Mouse (Mus musculus): ENCODE data around the gene Ugt1a8. TPM values are rescaled to one million over a fixed set of nuclear protein-coding genes. Genes with fewer than 3 reads are reported as not detected.

The Ugt1a8 gene
- polyA plus RNA-seq, 1 experiment from 2014 or later: not detected

DNA sequence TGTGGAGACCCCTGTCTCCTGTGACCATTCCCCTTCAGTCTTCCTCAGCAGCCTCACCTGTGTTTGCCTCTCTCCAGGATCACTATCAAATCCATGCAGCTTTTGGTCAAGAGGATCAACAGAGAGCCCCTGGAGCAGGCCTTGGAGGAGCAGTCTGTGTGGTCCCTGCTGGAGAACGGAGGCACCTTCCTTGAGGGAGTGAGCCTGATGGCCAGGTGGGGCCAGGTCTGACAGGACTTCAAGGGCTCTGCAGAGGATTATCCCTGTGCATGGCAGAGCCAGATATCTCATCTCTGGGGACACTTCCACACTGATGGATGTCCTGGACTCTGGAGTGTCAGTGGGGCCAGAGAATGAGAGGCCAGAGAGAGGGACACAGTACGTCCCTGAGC lies 167.8 kb downstream of the Ugt1a8 start:
- Histone ChIP-seq H3K36me3 (peaks cover 13% of the 10 kb centered on the region), H3K9ac (no peak overlapping the region), H3K4me2 (replicated peaks) (no peak overlapping the region), H3K27ac (no peak overlapping the region), H3K27me3 (no peaks in the 10 kb centered on the region), H3K4me1 (no peaks in the 10 kb centered on the region), H3K4me3 (no peak overlapping the region), H3K9me3 (replicated peaks) (peaks cover 86% of the 10 kb centered on the region)
- ATAC-seq (ENCODE audit: low FRiP score): peak; percentile 3; the same call in 1 of the 2 replicates
- 55% methylated on average over 2 of the region's 2 CpGs for WGBS

DNA sequence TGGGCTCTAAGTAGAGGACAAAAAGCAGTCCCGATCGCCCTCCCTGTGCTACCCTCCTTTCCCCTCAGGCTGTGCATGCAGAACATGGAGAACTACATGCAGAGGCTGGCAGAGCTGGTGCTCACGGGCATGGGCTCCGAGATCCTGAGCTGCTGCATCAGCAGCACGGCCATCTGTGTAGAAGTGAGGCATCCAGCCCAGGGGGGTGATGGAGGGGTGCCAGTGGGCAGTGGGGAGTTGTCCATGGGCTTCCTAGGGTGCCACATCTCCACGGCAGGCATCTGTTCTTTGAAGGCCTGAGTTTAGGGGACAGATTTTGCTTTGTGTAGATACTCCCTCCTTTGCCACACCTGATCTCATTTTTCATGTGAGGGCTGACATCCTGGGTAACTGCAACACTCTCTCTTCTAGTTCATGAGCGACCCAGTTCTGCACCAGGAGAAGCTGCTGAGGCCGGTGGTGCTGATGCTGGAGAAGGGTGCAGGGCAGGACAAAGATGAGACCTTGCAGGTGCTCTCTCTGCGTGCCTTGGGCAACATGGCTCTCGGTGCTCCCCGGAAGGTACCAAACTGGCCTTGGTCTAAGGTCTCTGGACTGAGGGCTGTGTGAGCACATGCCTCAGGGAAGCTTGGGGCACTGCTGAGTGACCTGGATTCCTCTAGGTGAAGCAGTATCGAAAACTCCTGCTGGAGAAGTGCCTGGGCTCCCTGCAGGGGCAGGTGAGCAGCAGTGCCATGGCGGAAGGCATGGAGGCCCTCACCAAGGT lies 168.6 kb downstream of the Ugt1a8 start:
- H3K9ac ChIP-seq: no peak overlapping the region
- no peak overlapping the region for H3K27ac ChIP-seq
- H3K27me3 ChIP-seq: no peaks in the 10 kb centered on the region
- ATAC-seq (ENCODE audit: low FRiP score): no peak
- H3K9me3 ChIP-seq (replicated peaks): peaks cover 79% of the 10 kb centered on the region
- no peaks in the 10 kb centered on the region for H3K4me1 ChIP-seq
- H3K4me3 ChIP-seq: no peak overlapping the region
- peaks cover 20% of the 10 kb centered on the region for H3K36me3 ChIP-seq
- no peak overlapping the region for H3K4me2 ChIP-seq (replicated peaks)
- WGBS: 82% methylated on average over 13 of the region's 13 CpGs

DNA sequence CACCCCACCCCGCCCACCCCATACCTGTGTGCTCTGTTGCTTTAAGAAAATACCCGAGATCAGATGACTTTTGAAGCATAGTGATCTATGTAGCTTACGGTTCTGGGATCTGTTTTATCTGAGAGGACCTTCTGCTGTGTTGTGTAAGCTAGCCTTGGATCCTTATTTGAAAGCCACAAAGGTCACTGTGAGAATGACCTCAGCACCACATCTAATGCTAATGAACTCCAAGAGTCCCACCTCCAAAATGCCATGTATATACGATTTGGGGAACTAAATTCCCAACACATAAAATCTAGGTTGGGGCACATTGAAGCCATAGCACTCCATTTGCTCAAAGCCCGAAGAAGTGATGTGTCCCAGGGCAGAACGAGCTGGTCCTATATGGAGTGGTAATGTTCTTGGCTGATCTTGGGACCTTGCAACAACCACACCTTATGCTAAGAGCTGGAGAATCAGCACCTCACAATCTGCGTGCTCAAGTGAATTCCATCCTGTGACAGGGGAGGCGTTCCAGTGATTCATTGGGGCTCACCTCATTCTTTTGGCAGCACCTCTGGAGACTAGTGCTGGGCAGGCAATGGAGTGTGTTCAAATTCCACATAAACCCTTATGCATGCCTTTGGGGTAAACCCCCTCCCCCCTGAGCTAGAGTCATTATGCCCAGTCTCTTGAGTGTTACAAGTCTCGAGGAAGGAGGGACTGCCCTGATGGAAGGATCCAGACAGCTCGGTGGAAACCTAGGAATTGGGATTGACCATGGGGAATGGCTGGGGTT lies 169.5 kb downstream of the Ugt1a8 start:
- Histone ChIP-seq H3K4me3 (no peak overlapping the region), H3K27ac (no peak overlapping the region), H3K9me3 (replicated peaks) (peaks cover 78% of the 10 kb centered on the region), H3K36me3 (peaks cover 28% of the 10 kb centered on the region), H3K9ac (no peak overlapping the region), H3K4me2 (replicated peaks) (no peak overlapping the region), H3K27me3 (no peaks in the 10 kb centered on the region), H3K4me1 (no peaks in the 10 kb centered on the region)
- WGBS: 80% methylated on average over 10 of the region's 10 CpGs
- ATAC-seq (ENCODE audit: low FRiP score): no peak

DNA sequence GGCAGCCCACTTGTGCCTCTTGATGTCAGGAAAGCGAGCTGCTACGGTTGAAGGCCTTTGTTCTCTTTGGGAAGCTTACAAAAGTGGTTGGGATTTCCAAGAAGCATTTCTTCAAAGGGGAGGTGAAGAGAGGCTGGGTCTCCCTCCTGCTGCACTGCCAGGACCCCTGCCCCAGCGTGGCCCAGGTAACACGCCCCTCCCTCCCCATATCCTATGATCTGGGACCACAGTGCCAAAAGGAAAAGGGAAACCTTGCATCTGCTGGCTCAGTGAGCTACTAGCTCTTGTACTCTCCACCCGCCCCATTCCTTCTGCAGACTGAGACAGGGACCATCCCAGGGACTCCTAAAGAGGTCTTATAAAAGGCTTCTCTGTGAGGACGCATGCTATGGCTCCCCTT lies 170.1 kb downstream of the Ugt1a8 start:
- no peaks in the 10 kb centered on the region for H3K27me3 ChIP-seq
- no peak for ATAC-seq (ENCODE audit: low FRiP score)
- WGBS: 81% methylated on average over 6 of the region's 6 CpGs
- no peak overlapping the region for H3K4me3 ChIP-seq
- H3K4me1 ChIP-seq: no peaks in the 10 kb centered on the region
- H3K9me3 ChIP-seq (replicated peaks): peaks cover 71% of the 10 kb centered on the region
- H3K4me2 ChIP-seq (replicated peaks): no peak overlapping the region
- H3K36me3 ChIP-seq: peaks cover 34% of the 10 kb centered on the region
- H3K27ac ChIP-seq: no peak overlapping the region
- no peak overlapping the region for H3K9ac ChIP-seq

DNA sequence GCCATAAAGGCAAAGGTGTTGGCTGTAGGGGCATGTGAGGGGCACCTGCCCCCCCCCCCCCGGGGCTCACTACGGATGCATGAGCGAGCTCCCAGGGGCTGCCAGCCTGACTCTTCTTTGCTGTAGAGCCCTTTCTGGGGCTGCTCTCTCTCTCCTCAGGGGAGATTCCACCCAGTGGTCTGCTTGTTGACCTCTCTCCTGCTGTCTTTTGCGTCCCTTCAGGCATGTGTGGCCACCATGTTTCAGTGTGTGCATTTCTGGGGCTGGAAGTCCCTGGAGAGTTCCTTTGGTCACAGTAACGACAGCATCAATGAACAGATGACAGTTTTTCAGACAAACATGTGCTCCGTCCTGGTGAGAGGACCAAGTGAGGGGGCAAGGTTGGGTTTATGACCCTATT lies 170.7 kb downstream of the Ugt1a8 start:
- ATAC-seq (ENCODE audit: low FRiP score): no peak
- Histone ChIP-seq H3K27me3 (no peaks in the 10 kb centered on the region), H3K4me1 (no peaks in the 10 kb centered on the region), H3K27ac (no peak overlapping the region), H3K9me3 (replicated peaks) (peaks cover 66% of the 10 kb centered on the region), H3K4me2 (replicated peaks) (no peak overlapping the region), H3K9ac (no peak overlapping the region), H3K4me3 (no peak overlapping the region), H3K36me3 (peaks cover 41% of the 10 kb centered on the region)
- WGBS: 65% methylated on average over 6 of the region's 6 CpGs

DNA sequence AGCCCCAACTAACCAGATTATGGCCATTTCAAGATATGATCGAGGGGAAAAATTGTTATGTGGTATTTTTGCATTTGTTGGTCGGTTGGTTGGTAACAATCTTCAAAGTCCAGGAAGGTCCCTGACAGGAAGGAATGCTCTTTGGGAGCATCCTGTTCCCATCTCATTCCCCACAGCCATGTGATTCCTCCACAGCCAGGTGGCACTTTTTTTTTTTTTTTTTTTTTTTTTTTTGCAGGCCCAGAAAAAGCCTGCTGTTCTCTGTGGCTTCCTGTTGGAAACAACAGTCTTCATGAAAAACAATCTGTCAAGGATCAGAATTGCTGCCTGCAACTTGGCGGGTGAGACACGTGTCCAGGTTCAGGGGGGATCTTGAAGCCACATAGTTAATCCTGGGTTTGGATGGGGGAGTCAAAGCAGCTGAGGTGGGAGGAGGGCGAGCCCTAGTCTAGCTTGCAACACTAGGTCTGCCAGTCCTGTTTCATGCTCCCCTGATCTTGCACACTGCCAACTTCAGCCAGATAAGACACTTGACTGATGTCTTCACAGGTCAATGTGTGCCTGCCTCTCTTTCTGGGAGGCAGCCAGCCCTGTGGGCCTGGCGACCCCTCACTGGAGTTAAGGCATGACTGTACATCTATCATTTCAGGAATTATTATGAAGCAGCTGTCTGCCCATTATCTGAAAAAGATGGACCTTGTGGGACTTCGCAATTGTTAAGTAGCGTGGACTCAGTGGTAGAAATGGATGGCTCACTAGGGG lies 171.4 kb downstream of the Ugt1a8 start:
- Histone ChIP-seq H3K27me3 (no peaks in the 10 kb centered on the region), H3K9ac (no peak overlapping the region), H3K4me2 (replicated peaks) (no peak overlapping the region), H3K27ac (no peak overlapping the region), H3K9me3 (replicated peaks) (peaks cover 67% of the 10 kb centered on the region), H3K36me3 (peaks cover 48% of the 10 kb centered on the region), H3K4me1 (no peaks in the 10 kb centered on the region), H3K4me3 (no peak overlapping the region)
- 0 out of 2 replicates have a peak, but pooled peaks have one; percentile 0 for ATAC-seq (ENCODE audit: low FRiP score)
- WGBS: 77% methylated on average over 8 of the region's 8 CpGs

DNA sequence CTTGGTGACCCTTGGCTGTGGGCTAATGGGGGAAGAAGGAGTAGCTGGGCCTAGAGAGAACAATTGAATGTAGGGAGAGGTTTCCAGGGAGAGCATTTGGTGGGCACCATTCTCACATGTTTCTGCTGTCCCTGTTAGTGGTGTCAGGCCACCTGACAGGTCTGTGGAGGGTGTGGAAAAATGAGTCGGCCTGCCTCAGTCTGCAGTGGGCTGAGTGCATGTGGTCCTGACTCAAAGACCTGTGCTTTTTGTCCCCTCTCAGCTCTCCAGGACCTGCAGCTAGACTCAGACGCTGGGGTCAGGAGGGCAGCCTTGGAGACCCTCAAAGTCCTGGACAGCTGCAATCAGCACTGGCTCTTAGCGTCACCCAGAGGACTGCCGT lies 172.0 kb downstream of the Ugt1a8 start:
- no peak overlapping the region for H3K4me2 ChIP-seq (replicated peaks)
- 0 out of 2 replicates have a peak, but pooled peaks have one; percentile 1 for ATAC-seq (ENCODE audit: low FRiP score)
- H3K27me3 ChIP-seq: no peaks in the 10 kb centered on the region
- peaks cover 54% of the 10 kb centered on the region for H3K36me3 ChIP-seq
- WGBS: 77% methylated on average over 4 of the region's 4 CpGs
- no peaks in the 10 kb centered on the region for H3K4me1 ChIP-seq
- H3K9me3 ChIP-seq (replicated peaks): peaks cover 61% of the 10 kb centered on the region
- H3K27ac ChIP-seq: no peak overlapping the region
- no peak overlapping the region for H3K9ac ChIP-seq
- H3K4me3 ChIP-seq: no peak overlapping the region

DNA sequence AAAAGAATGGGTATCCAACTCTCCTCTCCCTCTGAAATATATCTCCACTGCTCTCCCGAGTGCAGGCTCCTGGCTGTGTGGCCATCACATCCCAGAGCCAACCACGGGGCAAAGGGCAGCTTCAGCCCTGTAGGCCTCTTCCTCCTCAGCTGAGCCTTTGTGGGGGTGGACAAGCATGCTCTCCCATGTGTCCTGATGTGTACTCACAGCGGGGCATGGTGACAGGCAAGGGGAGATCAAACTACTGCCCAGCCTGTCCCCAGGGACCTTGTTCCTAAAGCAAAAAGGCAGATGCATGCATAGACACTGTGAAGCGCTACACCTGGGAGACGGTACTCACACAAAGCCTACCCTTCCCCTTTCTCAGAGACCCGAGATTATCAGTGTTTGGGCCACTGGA lies 172.5 kb downstream of the Ugt1a8 start:
- Histone ChIP-seq H3K9me3 (replicated peaks) (peaks cover 58% of the 10 kb centered on the region), H3K36me3 (peaks cover 58% of the 10 kb centered on the region)
- WGBS: 81% methylated on average over 6 of the region's 6 CpGs

DNA sequence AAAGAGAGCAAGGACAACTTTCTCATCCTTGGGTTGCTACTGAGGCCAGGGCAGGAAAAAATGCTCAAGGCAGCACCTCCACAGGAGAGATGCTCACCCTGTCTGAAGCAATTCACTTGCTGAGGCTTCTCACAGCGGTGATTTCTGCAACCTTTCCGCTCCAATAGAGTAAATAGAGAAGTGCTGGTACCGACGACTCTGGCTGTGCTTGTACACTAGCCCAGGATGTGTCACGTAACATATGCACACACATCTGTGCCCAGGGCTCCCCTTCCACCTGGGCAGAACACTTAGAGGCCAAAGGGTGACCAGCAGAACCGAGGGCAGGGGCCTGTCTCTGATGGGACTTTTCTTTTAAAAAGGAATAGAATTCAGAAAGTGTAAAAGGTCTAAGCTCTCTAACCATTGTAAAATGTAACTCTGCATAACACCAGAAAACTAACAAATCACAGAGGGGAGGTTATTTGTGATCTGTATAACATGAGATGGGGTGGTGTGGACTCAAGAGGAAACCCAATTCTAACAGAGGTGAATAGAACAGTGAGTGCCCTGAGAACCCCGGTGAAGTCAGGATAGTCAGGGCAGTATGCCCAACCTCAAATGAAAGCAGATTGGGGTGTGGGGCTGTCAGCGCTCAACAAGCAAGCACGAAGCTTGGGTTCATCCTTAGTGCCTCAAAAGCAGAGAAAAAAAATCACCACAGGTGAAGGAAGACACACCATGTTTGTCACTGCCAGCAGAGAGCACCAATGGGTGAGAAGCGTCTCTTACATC lies 173.2 kb downstream of the Ugt1a8 start:
- Histone ChIP-seq H3K27me3 (no peaks in the 10 kb centered on the region), H3K27ac (no peak overlapping the region), H3K36me3 (peaks cover 65% of the 10 kb centered on the region), H3K9me3 (replicated peaks) (peaks cover 57% of the 10 kb centered on the region), H3K4me3 (no peak overlapping the region), H3K9ac (no peak overlapping the region), H3K4me2 (replicated peaks) (no peak overlapping the region), H3K4me1 (no peaks in the 10 kb centered on the region)
- ATAC-seq (ENCODE audit: low FRiP score): no peak
- 84% methylated on average over 10 of the region's 10 CpGs for WGBS

More for the DNA sequence above, 172.5 kb downstream of the Ugt1a8 start:
- H3K9ac ChIP-seq: no peak overlapping the region
- ATAC-seq (ENCODE audit: low FRiP score): peak; percentile 2; the same call in 1 of the 2 replicates
- H3K4me2 ChIP-seq (replicated peaks): no peak overlapping the region
- no peaks in the 10 kb centered on the region for H3K27me3 ChIP-seq
- no peaks in the 10 kb centered on the region for H3K4me1 ChIP-seq
- no peak overlapping the region for H3K27ac ChIP-seq
- H3K4me3 ChIP-seq: no peak overlapping the region

DNA sequence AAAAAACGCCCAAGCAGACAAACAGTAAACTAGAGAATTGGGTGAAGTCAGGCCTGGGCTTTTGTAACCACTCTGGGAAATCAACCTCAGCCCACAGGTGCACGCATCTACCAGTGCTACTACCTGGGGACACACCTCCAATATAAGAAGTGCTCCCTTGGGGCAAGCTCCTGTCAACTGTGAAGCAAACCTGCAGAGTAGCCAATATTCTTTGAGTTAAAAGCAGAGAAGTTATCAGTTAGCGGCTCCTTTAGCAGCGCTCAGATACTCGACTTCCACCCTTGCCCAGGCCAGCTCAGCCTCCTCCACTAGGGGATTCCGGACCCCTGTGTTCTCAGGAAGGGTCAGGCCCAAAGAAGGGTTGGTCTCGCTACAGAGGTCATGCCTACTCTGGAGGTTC lies 174.1 kb downstream of the Ugt1a8 start:
- Histone ChIP-seq H3K27ac (no peak overlapping the region), H3K4me1 (no peaks in the 10 kb centered on the region), H3K9ac (no peak overlapping the region), H3K36me3 (peaks cover 74% of the 10 kb centered on the region), H3K4me2 (replicated peaks) (no peak overlapping the region), H3K9me3 (replicated peaks) (peaks cover 48% of the 10 kb centered on the region), H3K27me3 (no peaks in the 10 kb centered on the region), H3K4me3 (no peak overlapping the region)
- ATAC-seq (ENCODE audit: low FRiP score): no peak
- WGBS: 85% methylated on average over 7 of the region's 7 CpGs

DNA sequence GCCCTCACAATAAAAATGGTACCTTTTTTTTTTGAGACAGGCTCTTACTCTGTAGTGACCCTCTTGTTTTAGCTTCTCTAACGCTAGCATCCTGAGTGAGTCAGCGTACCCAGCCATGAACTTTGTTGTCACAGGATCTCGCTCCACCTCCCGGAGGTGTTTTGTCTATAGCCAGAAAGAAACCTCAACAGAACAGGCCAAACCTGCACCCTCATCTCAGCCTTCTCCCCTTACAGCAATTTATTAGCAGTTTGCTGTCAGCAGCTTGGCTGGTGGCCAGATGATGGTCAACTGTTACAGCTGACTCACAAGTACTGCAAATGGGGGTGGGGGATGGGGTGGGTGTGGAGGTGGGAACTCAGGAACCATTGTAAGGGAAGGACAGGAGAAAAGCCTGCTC lies 174.6 kb downstream of the Ugt1a8 start:
- ATAC-seq (ENCODE audit: low FRiP score): no peak
- H3K27me3 ChIP-seq: no peaks in the 10 kb centered on the region
- H3K27ac ChIP-seq: no peak overlapping the region
- H3K4me1 ChIP-seq: no peaks in the 10 kb centered on the region
- peaks cover 80% of the 10 kb centered on the region for H3K36me3 ChIP-seq
- H3K4me2 ChIP-seq (replicated peaks): no peak overlapping the region
- H3K9ac ChIP-seq: no peak overlapping the region
- H3K9me3 ChIP-seq (replicated peaks): peaks cover 43% of the 10 kb centered on the region
- WGBS: 83% methylated on average over 4 of the region's 4 CpGs
- no peak overlapping the region for H3K4me3 ChIP-seq

All from hindbrain, embryonic 12.5 days (tissue).